Mouse (Mus musculus) midbrain, embryonic 15.5 days (tissue): ENCODE measurements around the gene Slc22a6. TPM values are rescaled to one million over a fixed set of nuclear protein-coding genes. Genes with fewer than 3 reads are reported as not detected.

Source experiments
- ATAC-seq: fragments of 200-750 bp; cut with Nextera tagmentation; replicated peaks from 2 replicates; pipeline ENCODE4 v1.8.0; 2017; ENCODE audit warnings: moderate TSS enrichment
- H3K27ac ChIP-seq: fragments of 300-500 bp; sonication (generic); 2 replicates; pipeline ENCODE4 v1.5.1; 2015; ENCODE audit warnings: mild to moderate bottlenecking, inconsistent platforms
- H3K27me3 ChIP-seq: fragments of 300-500 bp; sonication (generic); replicated peaks from 2 replicates; pipeline ENCODE4 v1.6.1; 2015; ENCODE audit warnings: inconsistent platforms
- H3K36me3 ChIP-seq: fragments of 300-500 bp; sonication (generic); replicated peaks from 2 replicates; pipeline ENCODE4 v1.6.1; 2015; ENCODE audit warnings: inconsistent platforms
- H3K4me1 ChIP-seq: fragments of 300-500 bp; sonication (generic); 2 replicates; pipeline ENCODE4 v1.6.1; 2015; ENCODE audit warnings: inconsistent platforms
- H3K4me2 ChIP-seq: fragments of 300-500 bp; sonication (generic); 2 replicates; pipeline ENCODE4 v1.6.1; 2015; ENCODE audit warnings: inconsistent platforms, mild to moderate bottlenecking, moderate library complexity
- H3K4me3 ChIP-seq: fragments of 300-500 bp; sonication (generic); 2 replicates; pipeline ENCODE4 v1.5.1; 2015; ENCODE audit warnings: mild to moderate bottlenecking, inconsistent platforms
- H3K9ac ChIP-seq: fragments of 300-500 bp; sonication (generic); 2 replicates; pipeline ENCODE4 v1.6.1; 2015; ENCODE audit warnings: mild to moderate bottlenecking, inconsistent platforms
- H3K9me3 ChIP-seq: fragments of 300-500 bp; sonication (generic); 2 replicates; pipeline ENCODE4 v1.6.1; 2016; ENCODE audit warnings: inconsistent platforms
- whole genome bisulfite sequencing: fragments of 180-500 bp; shearing (Covaris S2); methylation state at CpG from one replicate; pipeline ENCODE4 v1.1.7; 2015; ENCODE audit warnings: mixed read lengths; 5-methylcytosine and 5-hydroxymethylcytosine counted together
- polyA plus RNA-seq: library from polyadenylated mRNA; unstranded; fragments of >200 nt; fragmentation: Nextera tagmentation; extraction: Ambion mirVana; gene quantifications from 2 replicates; pipeline ENCODE4 v1.2.1, GENCODE M21; 2015

Gene Slc22a6
- polyA plus RNA-seq, 1 experiment from 2014 or later, result 15.3 TPM

GRCm38 (mm10) chr19:8664859-8665258 lies 47.0 kb downstream of the Slc22a6 start:
- no peak overlapping the region for H3K9ac ChIP-seq
- no peak for ATAC-seq
- peaks cover 12% of the 10 kb centered on the region for H3K4me1 ChIP-seq
- peaks cover 2% of the 10 kb centered on the region; the same call in 1 of the 2 replicates for H3K27me3 ChIP-seq
- WGBS, result 96% methylated on average over 3 of the region's 3 CpGs
- H3K4me3 ChIP-seq, result no peak overlapping the region
- H3K4me2 ChIP-seq, result no peak overlapping the region
- H3K27ac ChIP-seq, result no peak overlapping the region
- H3K9me3 ChIP-seq, result no peaks in the 10 kb centered on the region
- no peaks in the 10 kb centered on the region for H3K36me3 ChIP-seq

GRCm38 (mm10) chr19:8665746-8666145 lies 47.9 kb downstream of the Slc22a6 start:
- Histone ChIP-seq H3K4me1 (peaks cover 12% of the 10 kb centered on the region), H3K27me3 (peaks cover 2% of the 10 kb centered on the region; the same call in 1 of the 2 replicates), H3K4me3 (no peak overlapping the region), H3K27ac (no peak overlapping the region), H3K9me3 (no peaks in the 10 kb centered on the region), H3K36me3 (no peaks in the 10 kb centered on the region), H3K4me2 (no peak overlapping the region), H3K9ac (no peak overlapping the region)
- ATAC-seq, result no peak
- WGBS, result 38% methylated on average over 5 of the region's 5 CpGs

GRCm38 (mm10) chr19:8672859-8673258 lies 55.0 kb downstream of the Slc22a6 start:
- Histone ChIP-seq H3K9ac (no peak overlapping the region), H3K4me2 (no peak overlapping the region), H3K27me3 (no peaks in the 10 kb centered on the region), H3K27ac (no peak overlapping the region), H3K4me1 (no peaks in the 10 kb centered on the region), H3K36me3 (no peaks in the 10 kb centered on the region), H3K9me3 (no peaks in the 10 kb centered on the region), H3K4me3 (no peak overlapping the region)
- no peak for ATAC-seq
- WGBS, result 92% methylated on average over 3 of the region's 3 CpGs

- H3K9me3 ChIP-seq, result no peaks in the 10 kb centered on the region
- H3K9ac ChIP-seq, result no peak overlapping the region
- no peak overlapping the region for H3K27ac ChIP-seq
- no peak overlapping the region for H3K4me3 ChIP-seq
- no peaks in the 10 kb centered on the region for H3K36me3 ChIP-seq
- no peaks in the 10 kb centered on the region for H3K4me1 ChIP-seq
- WGBS, result 79% methylated on average over 9 of the region's 9 CpGs
- no peak overlapping the region for H3K4me2 ChIP-seq
- no peaks in the 10 kb centered on the region for H3K27me3 ChIP-seq
- no peak for ATAC-seq
Observed at GRCm38 (mm10) chr19:8673336-8674063, 55.7 kb downstream of the Slc22a6 start.

Other genes with a start within 250 kb of the Slc22a6 start
- gene Slc22a30, start 212.9 kb upstream of the Slc22a6 start, polyA plus RNA-seq, result not detected in 2 replicates
- 12.1 and 13.5 TPM in 2 replicates for gene Slc22a8, start 26.8 kb upstream of the Slc22a6 start, polyA plus RNA-seq
- gene Chrm1, start 45.8 kb downstream of the Slc22a6 start, polyA plus RNA-seq, result 0.81 and 0.86 TPM in 2 replicates
- 165 and 174 TPM in 2 replicates for gene Slc3a2, start 105.3 kb downstream of the Slc22a6 start, polyA plus RNA-seq
- 100.0 and 103 TPM in 2 replicates for gene Wdr74, start 117.8 kb downstream of the Slc22a6 start, polyA plus RNA-seq
- gene 1700092M07Rik, start 122.7 kb downstream of the Slc22a6 start, polyA plus RNA-seq, result 1.5 and 1.7 TPM in 2 replicates
- gene Stx5a, start 123.4 kb downstream of the Slc22a6 start, polyA plus RNA-seq, result 121 and 123 TPM in 2 replicates
- gene Nxf1, start 139.0 kb downstream of the Slc22a6 start, polyA plus RNA-seq, result 161 and 171 TPM in 2 replicates
- gene Tmem223, start 153.0 kb downstream of the Slc22a6 start, polyA plus RNA-seq, result 212 and 213 TPM in 2 replicates
- gene Tmem179b, start 156.4 kb downstream of the Slc22a6 start, polyA plus RNA-seq, result 27.1 and 31.8 TPM in 2 replicates
- 32.6 and 34.0 TPM in 2 replicates for gene Taf6l, start 168.4 kb downstream of the Slc22a6 start, polyA plus RNA-seq
- gene Polr2g, start 180.5 kb downstream of the Slc22a6 start, polyA plus RNA-seq, result 129 and 132 TPM in 2 replicates
- gene Zbtb3, start 184.5 kb downstream of the Slc22a6 start, polyA plus RNA-seq, result 8.4 and 8.7 TPM in 2 replicates
- gene Ttc9c, start 201.3 kb downstream of the Slc22a6 start, polyA plus RNA-seq, result 59.8 and 60.4 TPM in 2 replicates
- gene Hnrnpul2, start 202.0 kb downstream of the Slc22a6 start, polyA plus RNA-seq, result 6.6 and 6.7 TPM in 2 replicates
- not detected in 2 replicates for gene AC129217.1, start 211.7 kb downstream of the Slc22a6 start, polyA plus RNA-seq
- gene Bscl2, start 219.4 kb downstream of the Slc22a6 start, polyA plus RNA-seq, result 100 and 105 TPM in 2 replicates
- 479 and 483 TPM in 2 replicates for gene Gng3, start 221.2 kb downstream of the Slc22a6 start, polyA plus RNA-seq
- 1.1 and 1.4 TPM in 2 replicates for gene Lrrn4cl, start 232.7 kb downstream of the Slc22a6 start, polyA plus RNA-seq